Mouse (Mus musculus): Measurements from ENCODE around the gene Gm3618. TPM values are rescaled to one million over a fixed set of nuclear protein-coding genes. Genes with fewer than 3 reads are reported as not detected.
"Not testable (repeated sequence)": the region's sequence is repeated elsewhere in the genome, so short reads cannot be mapped to it uniquely, and the experiment has no call there.

Gene Gm3618
- not detected for total RNA-seq (2021)
- long read RNA-seq, experiment 1 = 0 reads
- long read RNA-seq, experiment 2 = 0 reads

DNA sequence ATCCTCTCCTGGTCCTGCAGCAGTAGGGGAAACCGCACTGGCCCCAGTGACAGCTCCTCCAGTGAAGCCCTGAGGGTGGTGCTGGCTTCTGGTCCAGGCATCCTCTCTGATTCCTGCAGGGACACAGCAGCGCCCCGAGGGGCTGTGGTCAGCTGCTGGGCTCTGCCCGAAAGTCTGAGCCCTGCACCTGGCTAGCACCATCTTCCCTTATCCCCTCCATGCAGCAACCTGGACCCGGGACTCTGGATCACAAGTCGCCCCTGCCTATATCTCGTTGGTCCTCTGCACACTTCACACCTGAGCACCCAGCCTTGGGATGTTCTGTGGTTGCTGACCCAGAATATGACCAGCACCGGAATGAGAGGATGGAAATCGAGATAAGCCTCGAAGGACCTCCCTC lies at the start of gene Gm3618:
TSS of gene Gm3618 (minus strand) at position 101 of the 400 bp plus-strand sequence.
- not testable (repeated sequence) for DNase-seq

GRCm38 (mm10) chr14:6390219-6390618 lies 46.7 kb upstream of the Gm3618 start, which contains the start of gene Gm16440:
Gm16440 (minus strand) TSS chr14:6390319.
- DNase-seq = not testable (repeated sequence)

GRCm38 (mm10) chr14:6304743-6305142 lies 38.7 kb downstream of the Gm3618 start, which contains the start of gene Gm21103:
Gm21103 (minus strand) TSS chr14:6304843.
- not testable (repeated sequence) for DNase-seq

DNA sequence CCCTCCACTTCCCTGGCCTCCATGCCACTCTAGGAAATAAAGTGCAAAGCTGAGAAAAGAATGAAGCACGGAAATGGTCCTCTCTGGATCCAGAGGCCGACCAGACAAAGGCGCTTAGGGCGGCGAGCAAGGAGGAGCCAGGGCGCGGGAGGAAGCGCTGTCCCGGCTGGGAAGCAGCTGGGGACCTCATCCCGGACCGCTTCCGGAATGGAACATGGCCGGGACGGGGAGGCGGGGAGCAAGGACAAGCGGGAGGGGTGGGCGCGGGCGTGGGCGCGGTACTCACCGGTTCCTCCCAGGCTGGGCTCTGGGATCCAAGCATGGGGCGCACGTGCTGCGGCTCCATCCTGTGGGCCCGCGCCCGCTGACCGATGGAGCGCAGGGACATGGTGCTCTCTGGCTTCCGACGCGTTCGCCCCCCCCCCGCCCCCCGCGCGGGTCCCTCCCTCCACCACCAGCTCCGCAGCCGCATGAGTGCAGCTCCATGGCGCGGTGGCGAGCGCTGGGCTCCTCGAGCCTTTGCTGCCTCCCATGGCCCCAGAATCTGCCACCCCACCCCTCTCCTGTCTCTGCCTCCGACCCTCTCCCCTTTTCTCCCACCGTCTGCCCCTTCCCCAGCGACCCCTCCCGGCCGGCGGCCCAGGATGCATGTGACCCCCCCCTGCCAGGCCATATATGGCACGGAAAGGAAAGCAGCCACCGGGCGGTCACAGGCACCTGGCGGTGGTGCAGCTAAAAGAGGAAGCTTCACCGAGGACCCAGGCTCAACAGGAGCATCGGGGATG lies 56.4 kb downstream of the Gm3618 start, which contains the start of gene Gm3411:
TSS of gene Gm3411 (minus strand) at position 320 of the 785 bp plus-strand sequence.
- peak; percentile 33 for DNase-seq

Other genes starting within 250 kb of the Gm3618 start
- gene Gm8206, start 249.7 kb downstream of the Gm3618 start, total RNA-seq (2021) = not detected
- gene Gm3468, start 235.0 kb downstream of the Gm3618 start, total RNA-seq (2021) = under 1 TPM; 0.16 to 0.79 TPM
- not detected for gene Gm3476, start 217.9 kb downstream of the Gm3618 start, total RNA-seq (2021)
- under 1 TPM; 0.40 to 0.75 TPM for gene Gm21560, start 124.4 kb downstream of the Gm3618 start, total RNA-seq (2021)
- gene Gm3411, start 56.4 kb downstream of the Gm3618 start, total RNA-seq (2021) = under 1 TPM; 0.54 to 0.90 TPM
- gene Gm21103, start 38.8 kb downstream of the Gm3618 start, total RNA-seq (2021) = not detected
- gene Gm16440, start 46.6 kb upstream of the Gm3618 start, total RNA-seq (2021) = not detected
- not detected for gene Gm3591, start 68.8 kb upstream of the Gm3618 start, total RNA-seq (2021)
- gene Gm3594, start 100.9 kb upstream of the Gm3618 start, total RNA-seq (2021) = not detected
- gene Gm8356, start 193.6 kb upstream of the Gm3618 start, total RNA-seq (2021) = not detected
- 1 to 10 TPM in 1 of 2 experiments, under 1 TPM in 1; 0.56 to 1.2 TPM for gene Gm3629, start 246.9 kb upstream of the Gm3618 start, total RNA-seq (2021)

All from gastrocnemius, postnatal 10 days (tissue).